Mouse (Mus musculus) MEL (cell line): ENCODE results near the gene Man2b2. TPM values are rescaled to one million over a fixed set of nuclear protein-coding genes. Genes with fewer than 3 reads are reported as not detected.

Experiments
- DNase-seq: peaks from one replicate; pipeline ENCODE4 v3.0.0; 2011; ENCODE audit warnings: low read depth, low spot score
- H3K27ac ChIP-seq: 2 replicates; pipeline ENCODE4 v1.5.1; 2012; ENCODE audit warnings: low read depth, mild to moderate bottlenecking, control low read depth, low read length, moderate library complexity; ENCODE audit not compliant: control insufficient read depth
- H3K27me3 ChIP-seq, 2 experiments: fragments of 150-350 bp in 1 of 2; sonication (generic) in 1 of 2; 2 replicates each; pipeline ENCODE4 v1.6.1; 2012; ENCODE audit warnings: low read length in 2 of 2, mild to moderate bottlenecking in 2 of 2, improper control_type of control experiment in 1 of 2, moderate library complexity in 1 of 2; ENCODE audit not compliant: insufficient read depth in 2 of 2, control insufficient read depth in 1 of 2
- H3K36me3 ChIP-seq, 2 experiments: 2 replicates each; pipeline ENCODE4 v1.6.1; 2012 to 2014; ENCODE audit warnings: low read length in 2 of 2, improper control_type of control experiment in 1 of 2, inconsistent platforms in 1 of 2, mild to moderate bottlenecking in 1 of 2; ENCODE audit not compliant: insufficient read depth in 2 of 2, control insufficient read depth in 1 of 2
- H3K4me1 ChIP-seq, 2 experiments: fragments of 150-350 bp in 1 of 2; sonication (generic) in 1 of 2; 2 replicates each; pipeline ENCODE4 v1.6.1; 2012; ENCODE audit warnings: low read length in 2 of 2, improper control_type of control experiment in 1 of 2, mild to moderate bottlenecking in 1 of 2; ENCODE audit not compliant: insufficient read depth in 2 of 2, control insufficient read depth in 1 of 2
- H3K4me3 ChIP-seq, 2 experiments: fragments of 150-350 bp in 1 of 2; sonication (generic) in 1 of 2; 2 replicates each; pipeline ENCODE4 v1.5.1; 2012; ENCODE audit warnings: low read depth in 2 of 2, low read length in 2 of 2, mild to moderate bottlenecking in 2 of 2, moderate library complexity in 2 of 2, control low read depth in 1 of 2, improper control_type of control experiment in 1 of 2; ENCODE audit not compliant: control insufficient read depth in 1 of 2, insufficient read depth in 1 of 2
- H3K79me2 ChIP-seq: 2 replicates; pipeline ENCODE4 v1.6.1; 2012; ENCODE audit warnings: mild to moderate bottlenecking, low read length, moderate library complexity; ENCODE audit not compliant: control insufficient read depth, poor library complexity, insufficient read depth
- H3K9ac ChIP-seq: 2 replicates; pipeline ENCODE4 v1.6.1; 2012; ENCODE audit warnings: low read depth, mild to moderate bottlenecking, control low read depth, low read length, moderate library complexity; ENCODE audit not compliant: control insufficient read depth, poor library complexity, severe bottlenecking
- H3K9me3 ChIP-seq: fragments of 150-350 bp; sonication (generic); replicated peaks from 2 replicates; pipeline ENCODE4 v1.6.1; 2012; ENCODE audit warnings: mild to moderate bottlenecking, low read length, improper control_type of control experiment, moderate library complexity; ENCODE audit not compliant: insufficient read depth
- CHD2 ChIP-seq: IDR thresholded peaks from 2 replicates; pipeline ENCODE4 v1.6.1; 2011; ENCODE audit warnings: low read length, improper control_type of control experiment
- CTCF ChIP-seq, 3 experiments: IDR thresholded peaks in 2 of 3; conservative IDR thresholded peaks in 1 of 3; 2 replicates each; pipeline ENCODE4 v1.5.1; 2011 to 2012; ENCODE audit warnings: low read length in 3 of 3, low read depth in 2 of 3, mild to moderate bottlenecking in 2 of 3, improper control_type of control experiment in 1 of 3, inconsistent platforms in 1 of 3, mixed read lengths in 1 of 3, moderate library complexity in 1 of 3; ENCODE audit not compliant: control insufficient read depth in 1 of 3, insufficient read depth in 1 of 3, poor library complexity in 1 of 3, severe bottlenecking in 1 of 3
- EP300 ChIP-seq, 2 experiments: IDR thresholded peaks; 2 replicates each; pipeline ENCODE4 v1.6.1; 2011; ENCODE audit warnings: improper control_type of control experiment in 2 of 2, low read length in 2 of 2, low read depth in 1 of 2, mild to moderate bottlenecking in 1 of 2
- ETS1 ChIP-seq: IDR thresholded peaks from 2 replicates; pipeline ENCODE4 v1.6.1; 2012; ENCODE audit warnings: low read depth, mild to moderate bottlenecking, inconsistent platforms, low read length, improper control_type of control experiment, moderate library complexity
- GABPA ChIP-seq: IDR thresholded peaks from 2 replicates; pipeline ENCODE4 v1.6.1; 2012; ENCODE audit warnings: low read depth, mild to moderate bottlenecking, inconsistent platforms, low read length, improper control_type of control experiment, moderate library complexity
- JUND ChIP-seq: IDR thresholded peaks from 2 replicates; pipeline ENCODE4 v1.6.1; 2011; ENCODE audit warnings: low read depth, mild to moderate bottlenecking, improper control_type of control experiment, low read length
- MAFK ChIP-seq: IDR thresholded peaks from 2 replicates; pipeline ENCODE4 v1.6.1; 2011; ENCODE audit warnings: low read depth, mild to moderate bottlenecking, low read length, improper control_type of control experiment, borderline replicate concordance
- MAX ChIP-seq: IDR thresholded peaks from 2 replicates; pipeline ENCODE4 v1.6.1; 2011; ENCODE audit warnings: low read length, improper control_type of control experiment
- MAZ ChIP-seq: IDR thresholded peaks from 2 replicates; pipeline ENCODE4 v1.6.1; 2012; ENCODE audit warnings: low read depth, mild to moderate bottlenecking, inconsistent platforms, low read length, improper control_type of control experiment
- MEF2A ChIP-seq: IDR thresholded peaks from 2 replicates; pipeline ENCODE4 v1.6.1; 2014; ENCODE audit warnings: low read depth, mild to moderate bottlenecking, inconsistent platforms, low read length, improper control_type of control experiment; ENCODE audit not compliant: poor library complexity, insufficient replicate concordance, severe bottlenecking; ENCODE audit errors: extremely low read depth
- NELFE ChIP-seq: IDR thresholded peaks from 2 replicates; pipeline ENCODE4 v1.6.1; 2011; ENCODE audit warnings: low read depth, low read length, improper control_type of control experiment
- POLR2A ChIP-seq, 2 experiments: IDR thresholded peaks; 2 replicates each; pipeline ENCODE4 v1.6.1; 2011 to 2012; ENCODE audit warnings: low read length in 2 of 2, mild to moderate bottlenecking in 2 of 2, control low read depth in 1 of 2, improper control_type of control experiment in 1 of 2, low read depth in 1 of 2, moderate library complexity in 1 of 2; ENCODE audit not compliant: control insufficient read depth in 1 of 2, insufficient read depth in 1 of 2, poor library complexity in 1 of 2
- POLR2AphosphoS5 ChIP-seq: IDR thresholded peaks from 2 replicates; pipeline ENCODE4 v1.6.1; 2012; ENCODE audit warnings: low read depth, borderline replicate concordance, mild to moderate bottlenecking, inconsistent platforms, low read length, moderate library complexity, mixed read lengths
- RAD21 ChIP-seq: IDR thresholded peaks from 2 replicates; pipeline ENCODE4 v1.6.1; 2011; ENCODE audit warnings: mild to moderate bottlenecking, low read depth, low read length, improper control_type of control experiment
- RCOR1 ChIP-seq: IDR thresholded peaks from 2 replicates; pipeline ENCODE4 v1.6.1; 2012; ENCODE audit warnings: low read depth, mild to moderate bottlenecking, inconsistent platforms, low read length, improper control_type of control experiment
- SMC3 ChIP-seq: IDR thresholded peaks from 2 replicates; pipeline ENCODE4 v1.6.1; 2011; ENCODE audit warnings: low read depth, low read length, improper control_type of control experiment
- TCF12 ChIP-seq: IDR thresholded peaks from 2 replicates; pipeline ENCODE4 v1.6.1; 2014; ENCODE audit warnings: low read depth, mild to moderate bottlenecking, inconsistent platforms, low read length, improper control_type of control experiment, moderate library complexity
- UBTF ChIP-seq: IDR thresholded peaks from 2 replicates; pipeline ENCODE4 v1.6.1; 2012; ENCODE audit warnings: low read depth, mild to moderate bottlenecking, inconsistent platforms, low read length, improper control_type of control experiment, moderate library complexity, borderline replicate concordance; ENCODE audit not compliant: insufficient read depth
- USF2 ChIP-seq, 2 experiments: IDR thresholded peaks; 2 replicates each; pipeline ENCODE4 v1.6.1; 2011 to 2012; ENCODE audit warnings: improper control_type of control experiment in 2 of 2, low read length in 2 of 2, borderline replicate concordance in 1 of 2, inconsistent platforms in 1 of 2, low read depth in 1 of 2, mild to moderate bottlenecking in 1 of 2; ENCODE audit not compliant: insufficient read depth in 1 of 2
- ZMIZ1 ChIP-seq: IDR thresholded peaks from 2 replicates; pipeline ENCODE4 v1.6.1; 2012; ENCODE audit warnings: low read depth, mild to moderate bottlenecking, inconsistent platforms, low read length, improper control_type of control experiment, moderate library complexity
- polyA plus RNA-seq, 2 experiments: library from polyadenylated mRNA; stranded (reverse) in 1 of 2; unstranded in 1 of 2; fragments of >175 nt in 1 of 2; fragments of >200 nt in 1 of 2; gene quantifications; 2 replicates each; pipeline versions ENCODE4 v1.2.1 to v1.2.4; 2012; ENCODE audit warnings: low replicate concordance in 2 of 2, low read depth in 1 of 2; ENCODE audit not compliant: insufficient read length in 2 of 2, insufficient read depth in 1 of 2, missing spikeins in 1 of 2
- total RNA-seq: library from RNA; depleted of rRNA; stranded (reverse); fragments of 300-350 nt; gene quantifications from 2 replicates; pipeline ENCODE4 v1.2.3, GENCODE M21; 2012

The Man2b2 gene
- total and polyA plus RNA-seq, 3 experiments, result 9.3 to 37.1 TPM; not detected in 1

- H3K79me2 ChIP-seq, result peaks cover 7% of the 10 kb centered on the region
- H3K9me3 ChIP-seq, result no peaks in the 10 kb centered on the region
- TF ChIP-seq MAFK (no peak), JUND (no peak), NELFE (no peak), RAD21 (no peak), MAZ (no peak), EP300 (IDR thresholded peaks at IDR 0.05; ENCODE audit: low read depth in 1 of 2, low read length in 2 of 2) (no peak), CTCF (IDR thresholded peaks at IDR 0.05 in 2 of 3, conservative IDR thresholded peaks at IDR 0.05 in 1 of 3; ENCODE audit: control insufficient read depth in 1 of 3, insufficient read depth in 1 of 3, low read depth in 2 of 3, low read length in 3 of 3, poor library complexity in 1 of 3, severe bottlenecking in 1 of 3) (no peak), SMC3 (no peak), RCOR1 (no peak), POLR2A (IDR thresholded peaks at IDR 0.05; ENCODE audit: control insufficient read depth in 1 of 2, insufficient read depth in 1 of 2, low read depth in 1 of 2, low read length in 2 of 2, poor library complexity in 1 of 2) (no peak), MEF2A (no peak), CHD2 (no peak), GABPA (no peak), UBTF (no peak), MAX (no peak), ZMIZ1 (no peak), TCF12 (no peak), ETS1 (no peak), POLR2AphosphoS5 (no peak)
- no peak for DNase-seq
- no peak overlapping the region for H3K27ac ChIP-seq
- no peak overlapping the region for H3K4me3 ChIP-seq
- peaks cover 0 to 6% of the 10 kb centered on the region in 2 experiments; a peak in 1 of 4 replicates for H3K4me1 ChIP-seq
- H3K27me3 ChIP-seq, result no peaks in the 10 kb centered on the region
- H3K36me3 ChIP-seq, result peaks cover 3% of the 10 kb centered on the region in 2 experiments; a peak in 3 of 4 replicates
- no peak overlapping the region for H3K9ac ChIP-seq
Measured at GRCm38 (mm10) chr5:36791861-36792260, 38.6 kb downstream of the Man2b2 start.

- H3K9ac ChIP-seq, result no peak overlapping the region
- no peaks in the 10 kb centered on the region for H3K36me3 ChIP-seq
- H3K4me1 ChIP-seq, result no peaks in the 10 kb centered on the region
- no peak for DNase-seq
- TF ChIP-seq POLR2AphosphoS5 (0 out of 2 replicates have a peak, but pooled peaks have one; percentile 80), USF2 (IDR thresholded peaks at IDR 0.05; ENCODE audit: borderline replicate concordance in 1 of 2, insufficient read depth in 1 of 2, low read depth in 1 of 2, low read length in 2 of 2) (no peak)
- no peak overlapping the region for H3K4me3 ChIP-seq
- H3K79me2 ChIP-seq, result no peaks in the 10 kb centered on the region
- H3K27ac ChIP-seq, result no peak overlapping the region
- H3K27me3 ChIP-seq, result no peaks in the 10 kb centered on the region
- H3K9me3 ChIP-seq, result no peaks in the 10 kb centered on the region
Measured at GRCm38 (mm10) chr5:36786052-36786451, 44.4 kb downstream of the Man2b2 start.
